Mouse (Mus musculus) lung, embryonic 16.5 days (tissue): ENCODE measurements around the gene Fxyd5. TPM values are rescaled to one million over a fixed set of nuclear protein-coding genes. Genes with fewer than 3 reads are reported as not detected.

Experiments used
- ATAC-seq: fragments of 200-750 bp; cut with Nextera tagmentation; 2 replicates; pipeline ENCODE4 v1.8.0; 2017; ENCODE audit warnings: low read depth, mild to moderate bottlenecking, moderate library complexity
- H3K27ac ChIP-seq: fragments of 300-500 bp; sonication (generic); 2 replicates; pipeline ENCODE4 v1.5.1; 2014; ENCODE audit warnings: mild to moderate bottlenecking, control low read depth, low read length
- H3K27me3 ChIP-seq: fragments of 300-500 bp; sonication (generic); 2 replicates; pipeline ENCODE4 v1.6.1; 2014; ENCODE audit warnings: low read depth, low read length, mixed read lengths; ENCODE audit not compliant: control insufficient read depth, insufficient read depth
- H3K36me3 ChIP-seq: fragments of 300-500 bp; sonication (generic); 2 replicates; pipeline ENCODE4 v1.6.1; 2014; ENCODE audit warnings: low read length; ENCODE audit not compliant: control insufficient read depth, insufficient read depth
- H3K4me1 ChIP-seq: fragments of 300-500 bp; sonication (generic); replicated peaks from 2 replicates; pipeline ENCODE4 v1.6.1; 2014; ENCODE audit warnings: low read length, mixed read lengths; ENCODE audit not compliant: control insufficient read depth, insufficient read depth
- H3K4me2 ChIP-seq: fragments of 300-500 bp; sonication (generic); 2 replicates; pipeline ENCODE4 v1.6.1; 2014; ENCODE audit warnings: low read depth, low read length, control low read depth
- H3K4me3 ChIP-seq: fragments of 300-500 bp; sonication (generic); 2 replicates; pipeline ENCODE4 v1.5.1; 2014; ENCODE audit warnings: mild to moderate bottlenecking, low read length, control low read depth
- H3K9ac ChIP-seq: fragments of 300-500 bp; sonication (generic); 2 replicates; pipeline ENCODE4 v1.6.1; 2014; ENCODE audit warnings: low read length, control low read depth
- H3K9me3 ChIP-seq: fragments of 300-500 bp; sonication (generic); 2 replicates; pipeline ENCODE4 v1.6.1; 2016; ENCODE audit warnings: low read length; ENCODE audit not compliant: control insufficient read depth
- WGBS: fragments of 180-500 bp; shearing (Covaris S2); extraction: QIAGEN DNeasy Blood & Tissue Kit; methylation state at CpG from one replicate; pipeline ENCODE4 v1.1.7; 2014; 5-methylcytosine and 5-hydroxymethylcytosine counted together
- polyA plus RNA-seq: library from polyadenylated mRNA; unstranded; fragments of >200 nt; fragmentation: Nextera tagmentation; extraction: Ambion mirVana; gene quantifications from 2 replicates; pipeline ENCODE4 v1.2.1, GENCODE M21; 2015

Gene Fxyd5
- polyA plus RNA-seq, 1 experiment from 2014 or later: 62.1 TPM

DNA sequence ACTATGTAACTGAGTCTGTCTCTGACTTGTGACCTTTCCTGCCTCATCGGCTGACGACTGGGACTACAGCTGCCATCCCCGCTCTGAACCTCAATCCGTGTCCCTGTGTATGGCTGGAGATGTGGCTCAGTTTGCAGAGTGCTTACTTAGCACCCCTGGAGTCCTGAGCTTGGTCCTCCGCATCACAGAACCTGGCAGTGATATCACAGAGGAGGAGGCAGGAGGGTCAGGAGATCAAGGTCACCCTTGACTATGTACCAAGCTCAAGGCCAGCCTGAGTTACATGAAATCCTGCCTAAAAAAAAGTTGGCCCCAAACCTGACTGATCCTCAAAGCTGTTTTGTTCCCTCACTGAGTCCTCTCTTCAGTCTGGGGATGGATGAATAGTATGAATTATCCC, 15.4 kb upstream of the Fxyd5 start:
- no peak overlapping the region for H3K4me2 ChIP-seq
- peaks cover 20% of the 10 kb centered on the region for H3K4me1 ChIP-seq
- no peaks in the 10 kb centered on the region for H3K36me3 ChIP-seq
- H3K9me3 ChIP-seq: no peaks in the 10 kb centered on the region
- no peak overlapping the region for H3K9ac ChIP-seq
- ATAC-seq: no peak
- H3K4me3 ChIP-seq: no peak overlapping the region
- 67% methylated on average over 5 of the region's 5 CpGs for WGBS
- H3K27ac ChIP-seq: no peak overlapping the region
- H3K27me3 ChIP-seq: peaks cover 7% of the 10 kb centered on the region

DNA sequence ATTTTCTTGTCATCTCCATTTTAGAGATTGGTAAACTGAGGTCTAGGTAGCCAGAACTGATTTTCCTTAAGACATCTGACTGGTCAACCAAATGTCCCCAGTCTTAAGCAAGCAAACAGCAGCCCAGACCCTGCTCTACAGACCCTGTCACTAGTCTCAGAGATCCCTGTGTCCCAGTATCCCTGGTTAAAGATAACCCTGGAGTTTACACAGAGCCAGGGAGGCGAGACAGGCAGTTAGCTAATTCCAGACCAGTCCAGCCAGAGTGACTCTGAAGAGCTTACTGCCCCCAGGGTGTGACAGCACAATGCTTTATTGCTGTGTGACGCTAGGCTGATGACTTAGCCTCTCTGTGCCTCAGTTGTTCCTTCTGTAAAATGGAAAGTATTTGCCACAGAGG, 14.8 kb upstream of the Fxyd5 start, which contains the start of gene Fxyd1:
Gene Fxyd1, minus strand, starts transcription at position 129 of the 400 bp plus-strand sequence.
- no peak within 1 kb of the TSS for H3K4me3 ChIP-seq
- no peaks in the 10 kb centered on the region for H3K36me3 ChIP-seq
- WGBS: 74% methylated on average over 2 of the region's 2 CpGs
- no peaks in the 10 kb centered on the region for H3K9me3 ChIP-seq
- H3K27me3 ChIP-seq: peaks cover 14% of the 10 kb centered on the region
- H3K4me1 ChIP-seq: peaks cover 26% of the 10 kb centered on the region
- no peak within 1 kb of the TSS for H3K9ac ChIP-seq
- no peak for ATAC-seq
- no peak within 1 kb of the TSS for H3K4me2 ChIP-seq
- H3K27ac ChIP-seq: no peak within 1 kb of the TSS

DNA sequence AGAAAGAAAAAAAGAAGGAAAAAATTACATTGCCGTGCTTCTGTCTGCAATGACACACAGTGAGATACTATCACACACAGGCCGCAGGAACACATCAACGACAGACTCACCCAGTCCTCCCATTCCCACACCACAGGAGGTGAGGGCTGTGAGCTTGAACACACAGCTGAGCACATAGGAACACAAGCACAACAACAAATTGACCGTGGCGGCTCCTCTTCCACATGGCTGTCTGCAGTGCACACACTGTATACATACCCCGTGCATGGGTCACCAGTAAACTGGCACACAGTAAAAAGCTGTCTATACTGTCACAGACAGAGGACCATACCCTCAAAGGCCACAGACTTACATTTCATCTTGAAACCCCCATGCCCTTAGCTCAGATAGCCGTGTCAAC, 14.2 kb upstream of the Fxyd5 start:
- H3K9ac ChIP-seq: no peak overlapping the region
- ATAC-seq: no peak
- H3K36me3 ChIP-seq: no peaks in the 10 kb centered on the region
- WGBS: 70% methylated on average over 7 of the region's 7 CpGs
- H3K4me1 ChIP-seq: peaks cover 30% of the 10 kb centered on the region
- H3K4me3 ChIP-seq: no peak overlapping the region
- no peak overlapping the region for H3K27ac ChIP-seq
- no peaks in the 10 kb centered on the region for H3K9me3 ChIP-seq
- H3K27me3 ChIP-seq: peaks cover 20% of the 10 kb centered on the region
- H3K4me2 ChIP-seq: no peak overlapping the region

DNA sequence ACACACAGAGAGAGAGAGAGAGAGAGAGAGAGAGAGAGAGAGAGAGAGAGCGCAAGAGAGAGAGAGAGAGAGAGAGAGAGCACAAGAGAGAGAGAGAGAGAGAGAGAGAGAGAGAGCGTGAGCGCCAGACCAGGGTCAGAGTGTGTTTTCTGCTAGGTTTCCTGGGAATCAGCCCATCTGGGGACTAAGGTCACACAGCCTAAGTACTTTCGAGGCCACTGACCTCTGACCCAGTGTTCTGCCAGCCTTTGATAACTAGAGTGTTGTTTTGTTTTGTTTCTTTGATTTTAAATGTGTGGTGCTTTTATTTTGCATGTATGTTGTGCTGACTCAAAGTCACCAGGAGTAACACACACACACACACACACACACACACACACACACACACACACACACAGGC, 13.6 kb upstream of the Fxyd5 start:
- H3K9ac ChIP-seq: no peak overlapping the region
- H3K27ac ChIP-seq: no peak overlapping the region

DNA sequence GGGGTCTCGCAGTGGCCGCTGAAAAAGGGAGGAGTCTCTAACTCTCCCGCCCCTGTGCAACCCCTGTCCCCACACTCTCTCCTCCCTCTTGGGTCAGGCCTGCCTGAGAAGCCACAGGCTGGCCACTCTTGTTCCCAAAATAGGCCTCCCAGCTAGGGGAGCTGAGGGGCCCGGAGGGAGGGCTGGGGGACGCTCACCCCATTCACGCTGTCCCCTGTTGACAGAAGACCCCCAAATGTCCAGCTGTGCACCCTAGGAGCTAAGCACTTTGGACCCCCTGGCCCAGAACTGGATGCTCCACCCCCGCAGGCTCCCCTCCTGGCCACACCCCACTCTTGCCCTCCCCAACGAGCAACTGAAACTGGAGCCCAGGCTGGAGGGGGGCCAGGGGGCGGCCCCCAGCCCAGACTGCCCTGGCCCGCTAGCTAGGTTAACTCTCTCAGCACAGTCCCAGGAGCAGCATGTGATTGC, 13.1 kb upstream of the Fxyd5 start:
- WGBS: 8% methylated on average over 10 of the region's 10 CpGs
- Histone ChIP-seq H3K9ac (peak overlapping the region; percentile 55), H3K4me1 (peaks cover 37% of the 10 kb centered on the region), H3K36me3 (no peaks in the 10 kb centered on the region), H3K4me3 (peak overlapping the region; percentile 41), H3K27me3 (peaks cover 31% of the 10 kb centered on the region), H3K9me3 (no peaks in the 10 kb centered on the region), H3K27ac (peak overlapping the region; percentile 79), H3K4me2 (peak overlapping the region; percentile 41)
- ATAC-seq: peak; percentile 92

More for the DNA sequence above, 13.6 kb upstream of the Fxyd5 start:
- H3K9me3 ChIP-seq: no peaks in the 10 kb centered on the region
- H3K27me3 ChIP-seq: peaks cover 26% of the 10 kb centered on the region
- H3K36me3 ChIP-seq: no peaks in the 10 kb centered on the region
- no peak overlapping the region for H3K4me2 ChIP-seq
- no peak overlapping the region for H3K4me3 ChIP-seq
- WGBS: 34% methylated on average over 3 of the region's 4 CpGs
- no peak; the same call in 1 of the 2 replicates for ATAC-seq
- peaks cover 35% of the 10 kb centered on the region for H3K4me1 ChIP-seq

DNA sequence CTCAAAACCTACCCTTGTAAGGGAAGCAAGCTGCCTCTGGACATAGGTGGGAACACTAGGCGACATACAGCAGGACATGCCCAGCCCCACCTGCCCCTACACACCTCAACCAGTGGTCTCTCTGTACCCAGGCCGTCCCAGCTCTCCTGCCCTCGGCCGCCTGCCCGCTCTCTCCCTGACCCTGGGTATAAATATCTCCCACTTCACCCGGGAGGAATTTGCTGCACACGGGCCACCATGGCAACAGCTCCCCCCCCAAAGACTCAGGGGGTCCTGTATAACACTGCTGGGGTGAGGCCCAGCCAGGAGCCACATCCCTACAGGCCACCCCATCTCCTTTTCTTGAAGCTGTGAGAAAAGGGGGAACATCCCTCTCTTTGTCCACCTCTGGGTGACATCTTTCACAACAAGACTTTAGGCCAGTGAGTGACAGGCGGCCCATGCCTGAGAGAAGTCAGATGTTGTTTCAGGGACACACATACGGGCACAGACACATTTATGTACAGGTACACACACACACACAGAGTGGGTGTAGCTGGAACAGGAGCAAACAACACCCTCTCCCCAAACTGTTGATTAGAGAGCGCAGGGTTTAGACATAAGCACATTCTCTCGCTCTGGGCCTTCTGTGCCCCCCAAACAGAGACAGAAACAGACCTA, 12.5 kb upstream of the Fxyd5 start:
- no peaks in the 10 kb centered on the region for H3K9me3 ChIP-seq
- H3K4me3 ChIP-seq: peak overlapping the region; percentile 41
- H3K27me3 ChIP-seq: peaks cover 37% of the 10 kb centered on the region
- no peaks in the 10 kb centered on the region for H3K36me3 ChIP-seq
- WGBS: 38% methylated on average over 11 of the region's 11 CpGs
- peak overlapping the region; percentile 41 for H3K4me2 ChIP-seq
- H3K9ac ChIP-seq: peak overlapping the region; percentile 55
- peak; percentile 1; the same call in 1 of the 2 replicates for ATAC-seq
- peak overlapping the region; percentile 79 for H3K27ac ChIP-seq
- peaks cover 43% of the 10 kb centered on the region for H3K4me1 ChIP-seq

DNA sequence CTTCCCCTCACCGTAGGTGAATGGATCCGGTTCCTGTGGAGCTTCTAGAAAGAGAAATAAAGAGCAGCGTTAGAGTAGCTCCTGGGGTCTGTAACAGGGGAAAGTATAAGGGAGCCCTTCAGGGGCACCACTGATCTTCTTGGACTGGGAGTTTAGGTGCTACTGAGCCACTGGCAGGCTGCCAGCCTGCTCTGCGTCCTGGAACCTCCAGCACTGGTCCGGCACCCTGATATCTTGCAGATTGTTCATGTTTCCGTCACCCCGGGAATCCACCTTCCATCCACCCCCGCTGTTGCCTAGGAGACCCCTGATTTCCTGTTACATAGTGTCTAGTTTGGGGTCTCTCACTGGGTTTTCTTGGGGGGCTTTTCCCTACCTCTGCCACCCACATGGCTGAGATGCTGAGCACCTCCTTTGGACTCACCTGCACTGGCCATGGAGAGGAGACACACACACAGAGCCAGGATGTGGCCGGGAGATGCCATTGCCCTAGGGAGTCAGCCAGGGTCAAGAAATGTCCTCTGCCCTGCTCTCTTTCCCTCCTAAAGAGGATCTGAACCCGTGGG, 11.7 kb upstream of the Fxyd5 start:
- Histone ChIP-seq H3K9ac (no peak overlapping the region), H3K9me3 (no peaks in the 10 kb centered on the region), H3K4me1 (peaks cover 41% of the 10 kb centered on the region), H3K4me2 (peak overlapping the region; percentile 41; the same call in 1 of the 2 replicates), H3K4me3 (no peak overlapping the region), H3K27me3 (peaks cover 41% of the 10 kb centered on the region), H3K36me3 (no peaks in the 10 kb centered on the region), H3K27ac (no peak overlapping the region)
- no peak for ATAC-seq
- 23% methylated on average over 10 of the region's 10 CpGs for WGBS

DNA sequence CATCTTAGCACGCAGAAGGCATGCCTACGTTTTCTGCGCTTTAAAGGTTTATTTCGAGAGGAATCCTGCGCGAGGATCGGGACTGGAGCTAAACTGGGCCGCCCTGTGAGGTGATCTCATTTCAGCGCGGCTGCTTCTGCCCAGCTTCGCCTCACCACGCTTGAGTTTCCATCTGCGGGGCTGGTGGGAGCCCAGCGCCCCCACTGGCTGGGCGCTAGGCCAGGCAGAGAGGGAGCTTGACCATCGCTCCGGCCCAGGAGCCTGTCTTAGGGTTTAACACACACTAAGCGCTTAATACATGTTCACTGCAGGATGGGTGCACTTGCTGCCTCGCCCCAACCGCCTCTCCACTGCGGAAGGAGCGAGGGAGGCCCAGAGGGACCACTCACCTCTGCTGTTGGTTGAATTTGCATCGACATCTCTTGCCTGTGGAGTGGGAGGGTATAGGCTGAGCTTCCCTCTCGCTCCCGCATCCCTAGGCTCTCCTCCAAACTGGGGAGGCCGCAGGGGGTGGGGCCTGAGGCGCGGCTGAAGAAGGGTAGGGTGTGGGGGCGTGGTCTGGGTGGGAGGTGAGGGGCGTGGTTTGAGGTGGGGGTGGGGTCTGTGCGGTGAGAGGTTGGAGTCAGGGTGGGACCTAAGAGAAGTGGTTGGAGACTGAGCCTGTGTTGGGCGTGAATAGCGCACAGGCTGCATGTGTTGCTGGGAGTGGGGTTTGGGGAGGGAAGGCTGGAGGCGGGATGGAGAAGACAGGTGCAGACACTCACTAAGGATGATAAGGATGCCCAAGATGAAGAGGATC, 10.6 kb upstream of the Fxyd5 start:
- Histone ChIP-seq H3K27ac (no peak overlapping the region), H3K4me1 (peaks cover 39% of the 10 kb centered on the region), H3K27me3 (peaks cover 41% of the 10 kb centered on the region), H3K4me3 (peak overlapping the region; percentile 18), H3K9ac (no peak overlapping the region), H3K4me2 (peak overlapping the region; percentile 38), H3K9me3 (no peaks in the 10 kb centered on the region), H3K36me3 (no peaks in the 10 kb centered on the region)
- 3% methylated on average over 34 of the region's 34 CpGs for WGBS
- ATAC-seq: peak; percentile 4; the same call in 1 of the 2 replicates

DNA sequence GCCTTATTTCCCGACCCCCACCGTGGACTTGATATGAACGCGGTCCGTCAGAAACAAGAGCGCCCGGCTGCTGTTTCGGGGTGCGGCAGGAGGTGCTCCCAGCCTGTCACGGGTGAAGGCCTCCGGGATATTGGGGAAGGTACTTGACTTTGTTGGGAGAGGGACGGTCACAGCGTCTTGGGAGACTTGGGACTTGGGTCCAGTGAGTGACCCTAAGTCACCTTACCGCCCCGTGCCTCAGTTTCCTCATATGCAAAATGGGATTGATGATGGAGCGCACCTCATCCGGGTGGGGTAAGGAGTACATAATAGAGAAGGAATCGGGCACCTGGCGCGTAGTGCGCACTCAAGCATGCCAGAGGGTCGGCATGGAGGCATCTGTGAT, 10.0 kb upstream of the Fxyd5 start:
- Histone ChIP-seq H3K4me1 (peaks cover 39% of the 10 kb centered on the region), H3K27ac (no peak overlapping the region), H3K4me2 (peak overlapping the region; percentile 38), H3K36me3 (no peaks in the 10 kb centered on the region), H3K27me3 (peaks cover 41% of the 10 kb centered on the region), H3K9ac (no peak overlapping the region), H3K4me3 (peak overlapping the region; percentile 18), H3K9me3 (no peaks in the 10 kb centered on the region)
- ATAC-seq: no peak
- WGBS: 5% methylated on average over 22 of the region's 22 CpGs
